Mouse (Mus musculus): ENCODE data around the gene Jak3.

Gene Jak3

DNA sequence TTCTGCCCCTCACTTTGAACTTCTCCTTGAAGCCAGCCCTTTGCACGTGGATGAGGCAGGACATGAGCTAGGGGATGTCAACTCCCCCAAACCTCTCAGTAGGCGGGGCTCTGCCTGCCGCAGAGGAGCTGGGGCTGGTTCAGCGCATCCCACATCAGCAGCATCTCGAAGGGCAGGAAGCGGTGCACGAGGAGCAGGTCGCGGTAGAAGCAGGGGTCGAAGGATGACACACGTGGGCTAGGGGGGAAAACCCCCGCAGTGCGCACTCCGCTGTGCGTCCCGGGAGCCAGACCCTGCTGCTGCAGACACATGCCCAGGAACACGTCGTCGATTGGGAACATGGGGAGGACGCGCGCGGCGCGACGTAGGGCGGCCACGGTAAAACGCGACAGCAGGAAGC, 16.4 kb downstream of the Jak3 start:
- CTCF ChIA-PET = no interaction called here
- POLR2A ChIA-PET = interaction anchor here in 2 of 4 experiments (0.8 to 1.4 kb wide), 4 partner anchors 10 to 64 kb away, joined by 3 to 4 read pairs (median 4); no protein-coding TSS in a partner anchor

- POLR2A ChIA-PET = interaction anchor here in 3 of 4 experiments (0.6 to 1.5 kb wide), 8 partner anchors 8 to 64 kb away, joined by 3 to 8 read pairs (median 3); no protein-coding TSS in a partner anchor
- CTCF ChIA-PET = interaction anchor here in 2 of 4 experiments (0.7 to 3.1 kb wide), 3 partner anchors 16 to 1055 kb away, joined by 3 to 9 read pairs (median 3); no protein-coding TSS in a partner anchor
Measured at GRCm38 (mm10) chr8:71693166-71694041, 17.3 kb downstream of the Jak3 start.

- ChIA-PET POLR2A (interaction anchor here in 1 of 4 experiments (0.6 to 0.7 kb wide), 2 partner anchors 10 to 58 kb away, joined by 3 to 8 read pairs; no protein-coding TSS in a partner anchor), CTCF (interaction anchor here in 3 of 4 experiments (0.6 to 3.1 kb wide), 6 partner anchors 9 to 237 kb away, joined by 3 to 9 read pairs (median 3); no protein-coding TSS in a partner anchor)
Measured at GRCm38 (mm10) chr8:71695456-71695855, 19.4 kb downstream of the Jak3 start.

GRCm38 (mm10) chr8:71700493-71701269, 24.6 kb downstream of the Jak3 start:
- CTCF ChIA-PET = interaction anchor here (0.5 to 2.6 kb wide), 11 partner anchors 8 to 296 kb away, joined by 3 to 16 read pairs (median 4); partner anchors contain the start of gene Fcho1 (in 1 of the 4)
- POLR2A ChIA-PET = interaction anchor here in 3 of 4 experiments (0.6 to 1.7 kb wide), 13 partner anchors 12 to 281 kb away, joined by 3 to 7 read pairs (median 3); partner anchors contain the start of genes Insl3 (in 2 of the 3), Fcho1 (in 1 of the 3) and Jak3 (in 1 of the 3)

GRCm38 (mm10) chr8:71701414-71702086, 25.5 kb downstream of the Jak3 start, which contains the start of gene B3gnt3:
B3gnt3 (minus strand) TSS chr8:71701789.
- ChIA-PET POLR2A (interaction anchor here in 3 of 4 experiments (0.7 to 2.4 kb wide), 12 partner anchors 11 to 224 kb away, joined by 3 to 10 read pairs (median 3); no protein-coding TSS in a partner anchor), CTCF (interaction anchor here (0.5 to 2.6 kb wide), 21 partner anchors 8 to 513 kb away, joined by 3 to 16 read pairs (median 4); partner anchors contain the start of genes Fcho1 (in 1 of the 4) and Unc13a (in 1 of the 4))

DNA sequence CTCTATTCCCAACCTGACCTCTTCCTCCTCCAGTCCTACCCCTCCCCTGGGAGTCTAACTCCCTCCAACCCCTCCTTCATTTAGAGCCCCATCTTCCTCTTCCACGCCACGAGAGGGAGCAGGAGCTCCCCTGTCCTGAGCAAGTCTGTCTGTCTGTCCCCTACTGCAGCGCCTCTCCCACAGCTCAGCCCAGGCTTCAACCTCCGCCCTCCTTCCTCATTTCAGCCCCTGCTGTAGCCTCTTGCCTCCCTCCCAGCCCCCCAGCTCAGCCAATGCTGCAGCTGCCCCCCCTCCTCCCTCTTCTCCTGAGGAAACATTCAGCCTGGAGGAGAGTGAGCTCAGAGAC, 26.0 kb downstream of the Jak3 start:
- ChIA-PET CTCF (interaction anchor here in 3 of 4 experiments (0.6 to 2.6 kb wide), 18 partner anchors 15 to 513 kb away, joined by 3 to 16 read pairs (median 4); partner anchors contain the start of genes Fcho1 (in 2 of the 3) and Unc13a (in 1 of the 3)), POLR2A (interaction anchor here in 3 of 4 experiments (0.7 to 2.4 kb wide), 14 partner anchors 10 to 1927 kb away, joined by 3 to 10 read pairs (median 4); partner anchors contain the start of gene Gm20422 (in 1 of the 3))

DNA sequence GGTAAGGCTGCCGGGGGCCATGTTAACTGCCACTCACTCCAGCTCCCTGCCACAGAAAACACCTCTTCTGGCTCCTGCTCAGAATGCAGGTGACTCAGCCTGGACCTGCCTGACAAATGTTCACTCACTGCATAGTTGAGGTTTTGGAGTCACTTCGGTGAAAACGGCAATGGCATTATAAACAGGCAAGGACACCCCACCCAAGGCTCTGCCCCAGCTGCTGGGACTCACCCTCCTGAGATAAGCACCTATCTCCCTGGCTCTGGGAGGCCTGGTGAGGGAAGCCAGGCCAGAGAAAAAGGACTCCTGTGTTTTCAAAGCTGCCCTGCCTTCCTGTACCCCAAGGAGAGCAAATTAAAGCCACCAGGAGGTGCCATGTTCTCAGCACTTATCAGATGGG, 26.8 kb downstream of the Jak3 start:
- CTCF ChIA-PET = interaction anchor here in 2 of 4 experiments (0.6 to 2.6 kb wide), 9 partner anchors 17 to 686 kb away, joined by 3 to 16 read pairs (median 4); partner anchors contain the start of gene Fcho1 (in 2 of the 2)
- POLR2A ChIA-PET = interaction anchor here in 2 of 4 experiments (1.2 to 2.4 kb wide), 9 partner anchors 10 to 268 kb away, joined by 3 to 10 read pairs (median 4); no protein-coding TSS in a partner anchor

DNA sequence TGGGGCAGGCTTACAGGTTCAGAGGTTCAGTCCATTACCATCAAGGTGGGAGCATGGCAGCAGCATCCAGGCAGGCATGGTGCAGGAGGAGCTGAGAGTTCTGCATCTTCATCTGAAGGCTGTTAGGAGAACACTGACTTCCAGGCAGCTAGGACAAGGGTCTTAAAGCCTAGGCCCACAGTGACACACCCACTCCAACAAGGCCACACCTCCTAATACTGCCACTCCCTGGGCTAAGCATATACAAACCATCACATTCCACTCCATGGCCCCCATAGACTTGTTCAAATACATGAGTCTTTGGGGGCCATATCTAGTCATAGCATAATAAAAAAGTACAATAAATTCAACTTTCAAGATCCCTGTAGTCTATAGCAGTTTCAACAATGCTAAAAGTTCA, 27.3 kb downstream of the Jak3 start:
- CTCF ChIA-PET = interaction anchor here in 2 of 4 experiments (0.6 to 1.4 kb wide), 3 partner anchors 18 to 686 kb away, joined by 4 to 5 read pairs (median 4); partner anchors contain the start of gene Fcho1 (in 1 of the 2)
- POLR2A ChIA-PET = interaction anchor here in 2 of 4 experiments (1.4 to 2.4 kb wide), 4 partner anchors 11 to 17 kb away, joined by 3 to 10 read pairs (median 6); no protein-coding TSS in a partner anchor

DNA sequence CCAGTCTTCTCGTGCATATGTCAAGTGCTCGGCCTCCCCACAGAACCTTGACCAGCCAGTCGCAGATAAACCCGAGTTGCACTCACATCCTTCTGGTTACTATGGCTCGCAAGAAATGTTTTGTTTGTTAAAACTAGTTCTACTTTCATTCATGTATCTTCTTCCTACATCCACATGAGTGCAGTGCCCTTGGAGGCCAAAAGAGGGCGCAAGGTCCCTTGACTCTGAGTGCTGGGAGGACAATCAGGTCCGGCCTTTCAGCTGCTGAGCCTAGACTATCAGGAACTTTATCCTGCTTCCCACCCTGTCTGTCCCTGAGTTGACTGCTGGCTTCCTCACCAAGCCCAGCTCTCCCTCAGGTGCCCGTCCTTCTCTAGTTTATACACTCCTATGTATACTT, 31.8 kb downstream of the Jak3 start:
- POLR2A ChIA-PET = interaction anchor here in 3 of 4 experiments (0.5 to 3.1 kb wide), 14 partner anchors 9 to 802 kb away, joined by 3 to 16 read pairs (median 4); partner anchors contain the start of genes Map1s (in 1 of the 3) and Unc13a (in 1 of the 3)
- CTCF ChIA-PET = interaction anchor here (0.5 to 4.6 kb wide), 36 partner anchors 9 to 550 kb away, joined by 3 to 28 read pairs (median 4); partner anchors contain the start of genes Fcho1 (in 3 of the 4), Jak3 (in 2 of the 4), Insl3 (in 1 of the 4) and Tmem221 (in 1 of the 4)

DNA sequence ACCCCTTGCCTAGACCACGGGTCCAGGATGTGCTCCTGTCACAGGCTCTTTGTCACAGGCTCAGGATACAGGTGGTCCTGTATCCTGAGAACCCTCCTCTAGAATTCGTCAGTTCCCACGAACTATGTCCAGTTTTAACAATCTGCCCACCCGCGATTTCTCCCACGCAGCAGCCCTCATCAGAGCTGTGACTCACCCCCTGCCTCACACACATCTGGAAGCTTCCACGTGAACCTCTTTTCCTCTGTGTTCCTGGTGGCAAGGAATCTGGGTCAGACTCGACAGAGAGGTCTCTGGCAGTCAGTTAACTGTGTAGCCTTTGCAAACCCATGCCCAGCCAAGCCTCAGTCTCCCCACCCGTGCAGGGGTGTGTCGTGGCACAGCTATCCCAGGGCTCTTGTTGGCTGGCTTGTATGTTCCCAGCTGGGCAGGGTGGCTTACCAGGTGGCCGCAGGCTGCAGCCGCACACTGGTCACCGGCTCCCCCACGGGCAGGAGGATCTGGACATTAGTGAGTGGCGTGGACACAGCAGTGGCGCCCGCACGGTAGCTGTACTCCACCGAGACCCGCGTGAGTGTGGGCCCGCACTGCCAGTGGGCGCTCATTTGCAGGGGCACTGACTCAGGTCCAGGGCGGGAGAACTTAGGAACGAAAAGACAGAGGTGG, 33.2 kb downstream of the Jak3 start:
- POLR2A ChIA-PET = interaction anchor here in 3 of 4 experiments (0.6 to 3.1 kb wide), 17 partner anchors 12 to 804 kb away, joined by 3 to 16 read pairs (median 5); partner anchors contain the start of genes Fcho1 (in 3 of the 3) and Map1s (in 1 of the 3)
- CTCF ChIA-PET = interaction anchor here (0.5 to 4.6 kb wide), 50 partner anchors 9 to 1805 kb away, joined by 3 to 28 read pairs (median 4); partner anchors contain the start of genes Jak3 (in 3 of the 4), Fcho1 (in 2 of the 4), Ap1m1 (in 1 of the 4) and Insl3 (in 1 of the 4)

DNA sequence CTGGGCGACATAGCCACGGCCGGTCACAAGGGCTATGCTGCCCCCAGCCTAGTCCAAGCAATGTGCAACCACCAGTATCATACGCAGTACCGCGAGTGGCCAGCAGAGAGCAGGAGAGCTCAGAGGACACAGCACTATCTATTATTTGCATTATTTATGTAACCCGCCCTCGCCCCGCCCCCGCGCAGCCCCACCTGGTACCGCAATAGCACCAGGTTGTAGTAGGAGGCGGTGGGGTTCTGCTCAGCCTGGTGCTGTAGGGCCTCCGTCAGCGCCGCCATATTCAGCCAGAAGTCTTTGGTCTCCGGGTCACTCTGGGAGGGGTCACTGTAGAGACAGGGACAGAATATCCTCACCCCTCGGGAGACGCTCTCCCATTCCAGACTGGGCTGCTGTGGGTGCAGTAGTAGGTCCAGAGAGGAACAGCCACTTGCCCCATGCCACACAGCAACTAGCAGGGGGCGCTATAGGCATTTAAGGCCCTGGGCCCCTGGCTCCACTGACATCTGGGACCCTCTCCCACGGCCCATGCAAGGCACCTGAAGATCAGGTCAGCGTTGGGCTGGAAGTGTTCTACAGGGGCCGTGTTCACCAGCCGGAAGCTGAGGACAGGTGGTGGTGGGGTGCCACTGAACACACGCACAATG, 33.8 kb downstream of the Jak3 start:
- POLR2A ChIA-PET = interaction anchor here in 3 of 4 experiments (0.6 to 3.1 kb wide), 16 partner anchors 12 to 804 kb away, joined by 3 to 16 read pairs (median 5); partner anchors contain the start of genes Fcho1 (in 3 of the 3) and Map1s (in 1 of the 3)

GRCm38 (mm10) chr8:71711574-71711973, 35.5 kb downstream of the Jak3 start:
- CTCF ChIA-PET = interaction anchor here in 3 of 4 experiments (0.6 to 4.6 kb wide), 4 partner anchors 20 to 149 kb away, joined by 3 to 20 read pairs (median 6); no protein-coding TSS in a partner anchor
- POLR2A ChIA-PET = interaction anchor here in 2 of 4 experiments (1.1 to 1.5 kb wide), 2 partner anchors 14 kb away, joined by 4 to 5 read pairs; partner anchors contain the start of gene Fcho1 (in 2 of the 2)

More for the DNA sequence above, 33.8 kb downstream of the Jak3 start:
- CTCF ChIA-PET = interaction anchor here (0.5 to 4.6 kb wide), 43 partner anchors 8 to 1274 kb away, joined by 3 to 28 read pairs (median 4); partner anchors contain the start of genes Fcho1 (in 2 of the 4), Jak3 (in 2 of the 4), Ap1m1 (in 1 of the 4) and B3gnt3 (in 1 of the 4)

- ChIA-PET POLR2A (interaction anchor here in 3 of 4 experiments (0.7 to 2.1 kb wide), 7 partner anchors 10 to 157 kb away, joined by 3 to 8 read pairs (median 3); partner anchors contain the start of genes Fcho1 (in 3 of the 3), B3gnt3 (in 1 of the 3) and Tmem221 (in 1 of the 3)), CTCF (interaction anchor here in 1 of 4 experiments (0.8 kb wide), 1 partner anchor 13 kb away, joined by 5 read pairs; no protein-coding TSS in a partner anchor)
Measured at GRCm38 (mm10) chr8:71715531-71715930, 39.4 kb downstream of the Jak3 start.

DNA sequence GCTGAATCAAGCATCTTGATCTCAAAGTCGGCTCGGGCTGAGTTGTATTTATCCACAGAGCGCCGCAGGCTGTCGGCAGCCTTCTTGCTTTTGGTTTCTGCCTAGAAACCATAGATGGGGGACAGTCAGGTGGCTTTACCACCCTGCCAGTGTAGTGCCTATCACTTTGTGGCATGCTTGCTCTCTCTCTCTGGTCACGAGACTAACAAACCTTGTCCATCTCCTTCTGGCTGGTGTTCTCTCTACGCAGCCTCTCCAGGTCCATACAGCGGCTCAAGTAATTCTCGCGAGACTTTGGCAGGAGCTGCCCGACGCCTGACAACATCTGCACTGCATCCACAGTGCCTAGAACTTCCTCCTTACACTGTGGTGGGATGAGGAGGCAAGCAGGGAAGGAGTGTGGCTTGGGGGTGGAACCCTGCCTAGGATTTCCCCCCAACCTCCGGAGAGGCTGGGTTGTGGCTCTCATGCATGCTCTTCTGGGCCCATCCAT, 40.5 kb downstream of the Jak3 start:
- POLR2A ChIA-PET = interaction anchor here in 3 of 4 experiments (0.7 to 2.0 kb wide), 19 partner anchors 8 to 618 kb away, joined by 3 to 16 read pairs (median 3); partner anchors contain the start of genes Fcho1 (in 3 of the 3), Slc27a1 (in 1 of the 3), Tmem221 (in 1 of the 3) and Unc13a (in 1 of the 3)
- CTCF ChIA-PET = interaction anchor here in 3 of 4 experiments (0.6 to 1.4 kb wide), 11 partner anchors 9 to 388 kb away, joined by 3 to 8 read pairs (median 4); partner anchors contain the start of genes B3gnt3 (in 1 of the 3), Fcho1 (in 1 of the 3) and Mrpl34 (in 1 of the 3)
